Mouse (Mus musculus): ENCODE data around the gene Tns3. TPM values are rescaled to one million over a fixed set of nuclear protein-coding genes. Genes with fewer than 3 reads are reported as not detected.
A peak's percentile ranks its signal among the peaks of the same experiment; 100 is the strongest.

Tns3 gene
- polyA plus RNA-seq, 1 experiment, result 23.4 TPM

DNA sequence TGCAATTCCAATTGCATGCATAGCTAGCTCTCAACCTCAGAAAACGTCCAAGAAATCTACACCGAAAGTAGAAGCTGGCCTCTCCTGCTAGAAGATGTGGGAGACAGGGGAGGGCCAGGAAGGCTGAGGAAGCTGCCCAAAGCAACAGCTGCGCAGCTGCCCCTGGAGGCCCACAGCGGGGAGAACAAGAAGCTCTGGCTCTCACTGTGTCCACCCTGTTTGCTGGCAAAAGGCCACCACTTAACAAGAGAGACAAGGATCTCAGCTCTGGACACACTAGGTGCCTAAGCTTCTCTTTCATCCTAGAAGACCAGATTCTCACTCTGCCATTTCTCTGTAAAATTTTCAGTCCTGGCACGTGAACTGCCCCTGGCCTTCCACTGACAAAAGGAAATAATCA, 167.6 kb downstream of the Tns3 start:
- Histone ChIP-seq H3K4me2 (ENCODE audit: low read depth) (peak overlapping the region; percentile 18), H3ac (ENCODE audit: control insufficient read depth, insufficient read length) (no peak overlapping the region), H3K4me3 (no peak overlapping the region), H3K36me3 (ENCODE audit: control insufficient read depth, insufficient read depth) (peaks cover under 1% of the 10 kb centered on the region), H3K79me2 (ENCODE audit: control insufficient read depth, insufficient read depth) (peaks cover 4% of the 10 kb centered on the region), H3K27me3 (ENCODE audit: control insufficient read depth, insufficient read depth, insufficient read length) (no peaks in the 10 kb centered on the region)
- peak in 2 of 3 experiments; percentile 87 to 89 for TF ChIP-seq MYOD1 (IDR thresholded peaks at IDR 0.05; ENCODE audit: control insufficient read depth in 1 of 3, insufficient read length in 2 of 3, low read depth in 2 of 3)
- peak in 2 of 3 experiments; percentile 77 to 93 for TF ChIP-seq MYOG (IDR thresholded peaks at IDR 0.05; ENCODE audit: control insufficient read depth in 1 of 3, insufficient read depth in 1 of 3, insufficient read length in 2 of 3, low read depth in 2 of 3)
- TF ChIP-seq POLR2AphosphoS2 (IDR thresholded peaks at IDR 0.05; ENCODE audit: insufficient read length, low read depth), result no peak

DNA sequence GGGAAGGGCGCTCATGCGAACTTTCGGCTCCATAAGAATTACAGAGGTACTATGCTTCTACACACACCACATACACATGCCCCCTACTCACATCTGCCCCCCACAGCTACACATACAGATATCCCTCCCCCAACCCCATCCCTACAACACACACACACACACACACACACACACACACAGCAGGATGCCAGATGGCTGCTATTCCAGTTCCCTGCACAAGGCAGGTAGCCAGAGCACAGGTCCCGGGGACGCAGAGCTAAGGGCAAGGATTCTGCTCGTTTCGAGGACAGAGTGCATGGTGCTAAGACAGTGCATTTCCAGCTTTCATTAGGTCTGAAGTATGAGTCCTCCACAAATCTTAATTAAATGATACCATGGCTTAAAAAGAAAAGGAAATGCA, 168.5 kb downstream of the Tns3 start:
- Histone ChIP-seq H3K79me2 (ENCODE audit: control insufficient read depth, insufficient read depth) (peaks cover 4% of the 10 kb centered on the region), H3K36me3 (ENCODE audit: control insufficient read depth, insufficient read depth) (peaks cover 3% of the 10 kb centered on the region), H3K4me3 (no peak overlapping the region), H3K4me2 (ENCODE audit: low read depth) (no peak overlapping the region), H3ac (ENCODE audit: control insufficient read depth, insufficient read length) (no peak overlapping the region), H3K27me3 (ENCODE audit: control insufficient read depth, insufficient read depth, insufficient read length) (no peaks in the 10 kb centered on the region)
- TF ChIP-seq POLR2A (IDR thresholded peaks at IDR 0.05; ENCODE audit: insufficient read length, low read depth), result no peak
- TF ChIP-seq SRF (IDR thresholded peaks at IDR 0.05; ENCODE audit: control insufficient read depth, insufficient read length, low read depth), result no peak
- TF ChIP-seq REST (IDR thresholded peaks at IDR 0.05; ENCODE audit: insufficient read depth, insufficient read length), result no peak
- no peak for TF ChIP-seq MYOD1 (IDR thresholded peaks at IDR 0.05; ENCODE audit: control insufficient read depth in 1 of 3, insufficient read length in 2 of 3, low read depth in 2 of 3)
- no peak for TF ChIP-seq CEBPB (IDR thresholded peaks at IDR 0.05; ENCODE audit: insufficient read depth, poor library complexity, severe bottlenecking)
- no peak for TF ChIP-seq USF1 (IDR thresholded peaks at IDR 0.05; ENCODE audit: low read depth)
- TF ChIP-seq E2F4 (IDR thresholded peaks at IDR 0.05; ENCODE audit: insufficient read depth), result no peak
- no peak for TF ChIP-seq TCF12 (IDR thresholded peaks at IDR 0.05; ENCODE audit: insufficient read depth, poor library complexity, severe bottlenecking)
- no peak for TF ChIP-seq MAX (IDR thresholded peaks at IDR 0.05; ENCODE audit: low read depth)
- TF ChIP-seq MYOG (IDR thresholded peaks at IDR 0.05; ENCODE audit: control insufficient read depth in 1 of 3, insufficient read depth in 1 of 3, insufficient read length in 2 of 3, low read depth in 2 of 3), result no peak
- TF ChIP-seq POLR2AphosphoS2 (IDR thresholded peaks at IDR 0.05; ENCODE audit: insufficient read length, low read depth), result no peak
- no peak for TF ChIP-seq TCF3 (IDR thresholded peaks at IDR 0.05; ENCODE audit: insufficient read length, low read depth)

- H3K27me3 ChIP-seq (ENCODE audit: control insufficient read depth, insufficient read depth, insufficient read length), result no peaks in the 10 kb centered on the region
- H3K4me3 ChIP-seq, result no peak overlapping the region
- TF ChIP-seq MYOG (IDR thresholded peaks at IDR 0.05; ENCODE audit: control insufficient read depth in 1 of 3, insufficient read depth in 1 of 3, insufficient read length in 2 of 3, low read depth in 2 of 3) (peak in 1 of 3 experiments; percentile 55), TCF12 (IDR thresholded peaks at IDR 0.05; ENCODE audit: insufficient read depth, poor library complexity, severe bottlenecking) (no peak), MYOD1 (IDR thresholded peaks at IDR 0.05; ENCODE audit: control insufficient read depth in 1 of 3, insufficient read length in 2 of 3, low read depth in 2 of 3) (peak in 1 of 3 experiments; percentile 66), REST (IDR thresholded peaks at IDR 0.05; ENCODE audit: insufficient read depth, insufficient read length) (no peak)
- no peak overlapping the region for H3K4me2 ChIP-seq (ENCODE audit: low read depth)
- peaks cover 3% of the 10 kb centered on the region for H3K36me3 ChIP-seq (ENCODE audit: control insufficient read depth, insufficient read depth)
- H3K79me2 ChIP-seq (ENCODE audit: control insufficient read depth, insufficient read depth), result peaks cover 4% of the 10 kb centered on the region
- no peak overlapping the region for H3ac ChIP-seq (ENCODE audit: control insufficient read depth, insufficient read length)
Measured at GRCm38 (mm10) chr11:8495036-8495435, 169.3 kb downstream of the Tns3 start.

DNA sequence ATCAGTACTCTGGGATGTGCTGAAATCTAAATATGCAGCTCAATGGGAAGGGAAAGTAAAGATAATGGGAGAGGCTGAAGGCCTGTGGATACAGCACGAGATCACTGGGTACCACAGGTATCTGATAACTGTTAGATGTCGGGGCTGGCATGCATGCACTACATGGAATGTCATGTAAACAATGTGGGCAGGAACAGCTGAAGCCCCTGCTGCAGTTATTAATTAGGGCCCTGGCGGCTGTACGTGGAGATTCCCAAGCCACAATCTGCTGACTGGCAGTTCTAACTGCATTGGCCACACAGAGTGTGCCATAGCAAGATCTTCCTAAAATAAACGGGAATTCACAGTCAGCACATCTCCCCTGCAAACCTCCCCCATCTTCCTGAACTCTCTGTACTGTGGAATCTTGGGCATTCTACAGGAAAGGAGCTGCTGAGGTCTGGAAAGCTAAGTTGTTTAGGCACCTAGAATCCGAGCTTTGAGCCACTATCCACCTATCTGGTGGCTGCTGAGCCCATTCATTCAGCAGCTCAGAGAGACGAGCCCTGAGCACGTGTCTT, 170.3 kb downstream of the Tns3 start:
- H3K4me2 ChIP-seq (ENCODE audit: low read depth), result peak overlapping the region; percentile 34
- no peak overlapping the region for H3K4me3 ChIP-seq
- peaks cover 3% of the 10 kb centered on the region for H3K36me3 ChIP-seq (ENCODE audit: control insufficient read depth, insufficient read depth)
- TF ChIP-seq E2F4 (IDR thresholded peaks at IDR 0.05; ENCODE audit: insufficient read depth) (no peak), USF1 (IDR thresholded peaks at IDR 0.05; ENCODE audit: low read depth) (no peak), SRF (IDR thresholded peaks at IDR 0.05; ENCODE audit: control insufficient read depth, insufficient read length, low read depth) (no peak), MYOD1 (IDR thresholded peaks at IDR 0.05; ENCODE audit: control insufficient read depth in 1 of 3, insufficient read length in 2 of 3, low read depth in 2 of 3) (peak in 2 of 3 experiments; percentile 34 to 75), TCF3 (IDR thresholded peaks at IDR 0.05; ENCODE audit: insufficient read length, low read depth) (peak; percentile 69), POLR2AphosphoS2 (IDR thresholded peaks at IDR 0.05; ENCODE audit: insufficient read length, low read depth) (no peak), CEBPB (IDR thresholded peaks at IDR 0.05; ENCODE audit: insufficient read depth, poor library complexity, severe bottlenecking) (no peak), MYOG (IDR thresholded peaks at IDR 0.05; ENCODE audit: control insufficient read depth in 1 of 3, insufficient read depth in 1 of 3, insufficient read length in 2 of 3, low read depth in 2 of 3) (peak in 1 of 3 experiments; percentile 83), MAX (IDR thresholded peaks at IDR 0.05; ENCODE audit: low read depth) (no peak), TCF12 (IDR thresholded peaks at IDR 0.05; ENCODE audit: insufficient read depth, poor library complexity, severe bottlenecking) (no peak), REST (IDR thresholded peaks at IDR 0.05; ENCODE audit: insufficient read depth, insufficient read length) (no peak)
- no peaks in the 10 kb centered on the region for H3K27me3 ChIP-seq (ENCODE audit: control insufficient read depth, insufficient read depth, insufficient read length)
- H3K79me2 ChIP-seq (ENCODE audit: control insufficient read depth, insufficient read depth), result peaks cover 4% of the 10 kb centered on the region
- H3ac ChIP-seq (ENCODE audit: control insufficient read depth, insufficient read length), result no peak overlapping the region

- Histone ChIP-seq H3K4me3 (no peak overlapping the region), H3K79me2 (ENCODE audit: control insufficient read depth, insufficient read depth) (peaks cover 1% of the 10 kb centered on the region), H3K4me2 (ENCODE audit: low read depth) (no peak overlapping the region), H3K36me3 (ENCODE audit: control insufficient read depth, insufficient read depth) (peaks cover 3% of the 10 kb centered on the region), H3K27me3 (ENCODE audit: control insufficient read depth, insufficient read depth, insufficient read length) (no peaks in the 10 kb centered on the region), H3ac (ENCODE audit: control insufficient read depth, insufficient read length) (no peak overlapping the region)
- TF ChIP-seq TCF3 (IDR thresholded peaks at IDR 0.05; ENCODE audit: insufficient read length, low read depth) (no peak), SRF (IDR thresholded peaks at IDR 0.05; ENCODE audit: control insufficient read depth, insufficient read length, low read depth) (no peak), CEBPB (IDR thresholded peaks at IDR 0.05; ENCODE audit: insufficient read depth, poor library complexity, severe bottlenecking) (no peak), E2F4 (IDR thresholded peaks at IDR 0.05; ENCODE audit: insufficient read depth) (no peak)
Measured at GRCm38 (mm10) chr11:8492332-8492731, 172.0 kb downstream of the Tns3 start.
